Mouse (Mus musculus): ENCODE measurements around the gene Fkbp7. TPM values are rescaled to one million over a fixed set of nuclear protein-coding genes. Genes with fewer than 3 reads are reported as not detected.

Gene Fkbp7
- 7.5 and 10.4 TPM in 2 replicates for polyA plus RNA-seq (2021; fragmentation: Nextera tagmentation)
- long read RNA-seq, experiment 1, partial matches to known transcripts: 0 of 4 reads
- long read RNA-seq, experiment 1, other reads (novel, unspliced or antisense): 3 of 4 reads
- long read RNA-seq, experiment 2, partial matches to known transcripts: 0 of 4 reads
- long read RNA-seq, experiment 2, other reads (novel, unspliced or antisense): 2 of 4 reads

GRCm38 (mm10) chr2:76672966-76673392, at the start of gene Fkbp7:
Fkbp7 (minus strand) TSS chr2:76673116.

DNA sequence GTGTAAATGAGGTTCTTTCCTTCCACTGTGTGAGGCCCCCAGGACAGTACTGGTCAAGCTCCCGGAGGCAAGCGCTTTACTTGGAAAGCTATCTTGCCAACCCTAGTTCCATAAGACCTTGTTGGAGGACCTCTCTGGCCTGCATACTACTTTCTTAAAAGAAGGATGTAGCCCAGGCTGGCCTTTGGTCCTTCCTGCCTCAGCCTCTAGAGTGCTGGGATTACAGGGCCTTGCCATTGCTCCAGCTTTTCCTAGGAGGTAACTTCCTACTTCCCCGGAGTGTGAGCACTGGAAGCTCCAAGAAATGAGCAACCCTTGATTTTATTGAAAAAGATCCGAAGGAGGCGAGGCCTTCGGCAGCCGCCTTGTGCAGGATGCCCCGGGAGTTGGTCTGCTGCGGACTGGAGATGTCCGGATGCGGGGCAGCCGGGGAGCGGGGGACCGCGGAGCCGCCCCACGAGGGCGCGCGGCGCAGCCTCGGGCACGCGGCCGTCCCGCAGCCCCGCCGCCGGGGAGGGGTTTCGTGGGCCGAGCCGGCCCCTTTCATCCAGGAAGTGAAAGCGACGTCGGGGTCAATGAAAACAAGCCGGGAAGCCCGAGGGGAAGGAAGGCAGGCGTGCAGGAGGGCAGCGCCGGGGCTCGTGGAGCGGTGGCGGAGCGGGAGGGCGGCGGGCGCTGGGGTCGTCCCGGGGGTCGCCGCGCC, 2.0 kb upstream of the Fkbp7 start, which contains the start of gene Plekha3:
Plekha3 (plus strand) TSS at position 557 of the 703 bp plus-strand sequence.

DNA sequence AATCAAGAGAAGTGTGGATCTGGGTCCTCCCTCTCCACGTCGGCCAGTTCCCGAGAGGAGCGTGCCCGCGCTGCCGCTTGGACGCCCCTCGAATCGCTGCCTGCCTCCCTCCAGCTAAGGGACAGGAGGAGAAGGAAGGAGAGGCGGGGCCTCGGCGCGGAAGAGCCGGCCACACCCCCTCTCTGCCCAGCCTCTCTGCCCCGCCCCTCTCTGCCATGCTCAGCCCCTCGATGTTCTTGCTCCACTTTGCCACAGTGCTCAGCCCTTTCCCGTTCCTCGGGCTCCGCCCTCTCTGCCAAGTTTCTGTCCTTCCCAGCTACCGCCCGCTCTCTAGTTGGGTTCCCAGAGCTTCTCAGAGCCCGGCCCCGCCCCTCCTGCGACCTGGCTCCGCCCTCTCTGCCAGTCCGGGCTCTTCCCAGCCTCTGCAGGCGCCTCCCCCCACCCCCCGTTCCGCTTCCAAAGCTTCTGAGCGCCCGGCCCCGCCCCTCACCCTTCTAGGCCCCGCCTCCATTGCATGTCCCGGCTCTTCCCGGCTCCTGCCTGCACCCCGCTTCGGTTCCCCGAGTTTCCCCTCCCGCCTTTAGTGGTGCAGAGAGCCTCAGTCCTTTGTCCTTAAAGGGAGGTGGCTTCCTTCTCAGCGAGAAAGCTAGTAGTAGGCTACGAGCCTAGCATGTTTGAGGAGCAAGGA, 24.9 kb downstream of the Fkbp7 start, which contains the start of the genes Prkra and Pjvk:
Prkra (minus strand) TSS at position 133 of the 688 bp plus-strand sequence.
Pjvk (plus strand) TSS at position 594 of the 688 bp plus-strand sequence.

Other genes starting within 250 kb of the Fkbp7 start
- gene Prkra, start 25.1 kb downstream of the Fkbp7 start, polyA plus RNA-seq (2021; fragmentation: Nextera tagmentation): 19.0 and 22.7 TPM in 2 replicates
- not detected in 2 replicates for gene Pjvk, start 24.6 kb downstream of the Fkbp7 start, polyA plus RNA-seq (2021; fragmentation: Nextera tagmentation)
- gene Plekha3, start 2.2 kb upstream of the Fkbp7 start, polyA plus RNA-seq (2021; fragmentation: Nextera tagmentation): 4.0 and 5.1 TPM in 2 replicates

Measured in left cerebral cortex, adult 6 months (tissue).